Mouse (Mus musculus) kidney, postnatal 0 days (tissue): ENCODE data around the gene Irf2bp1. TPM values are rescaled to one million over a fixed set of nuclear protein-coding genes. Genes with fewer than 3 reads are reported as not detected.

Experiments
- ATAC-seq: fragments of 200-750 bp; cut with Nextera tagmentation; replicated peaks from 2 replicates; pipeline ENCODE4 v1.8.0; 2017; ENCODE audit warnings: low read depth, moderate number of reproducible peaks, moderate TSS enrichment, moderate library complexity; ENCODE audit not compliant: low FRiP score
- DNase-seq: peaks from one replicate; pipeline ENCODE4 v3.0.0-alpha.2; 2016; ENCODE audit warnings: low spot score
- H3K27ac ChIP-seq: fragments of 300-500 bp; sonication (generic); 2 replicates; pipeline ENCODE4 v1.5.1; 2014; ENCODE audit warnings: mild to moderate bottlenecking
- H3K27me3 ChIP-seq: fragments of 300-500 bp; sonication (generic); 2 replicates; pipeline ENCODE4 v1.6.1; 2014; ENCODE audit warnings: low read length, mixed read lengths; ENCODE audit not compliant: insufficient read depth
- H3K36me3 ChIP-seq: fragments of 300-500 bp; sonication (generic); 2 replicates; pipeline ENCODE4 v1.6.1; 2014; ENCODE audit warnings: low read length, mixed read lengths; ENCODE audit not compliant: insufficient read depth
- H3K4me1 ChIP-seq: fragments of 300-500 bp; sonication (generic); replicated peaks from 2 replicates; pipeline ENCODE4 v1.6.1; 2014; ENCODE audit warnings: antibody characterized with exemption, low read length, mixed read lengths; ENCODE audit not compliant: insufficient read depth
- H3K4me2 ChIP-seq: fragments of 300-500 bp; sonication (generic); 2 replicates; pipeline ENCODE4 v1.6.1; 2014; ENCODE audit warnings: mild to moderate bottlenecking, low read length, moderate library complexity, mixed read lengths
- H3K4me3 ChIP-seq: fragments of 300-500 bp; sonication (generic); replicated peaks from 2 replicates; pipeline ENCODE4 v1.5.1; 2014; ENCODE audit warnings: low read depth, low read length
- H3K9ac ChIP-seq: fragments of 300-500 bp; sonication (generic); 2 replicates; pipeline ENCODE4 v1.6.1; 2014; ENCODE audit warnings: low read depth, low read length
- H3K9me3 ChIP-seq: fragments of 300-500 bp; sonication (generic); replicated peaks from 2 replicates; pipeline ENCODE4 v1.6.1; 2016; ENCODE audit warnings: low read length, inconsistent platforms, mixed read lengths
- CTCF ChIP-seq: IDR thresholded peaks from 2 replicates; pipeline ENCODE4 v1.5.1; 2016; ENCODE audit warnings: antibody characterized with exemption, low read depth, mild to moderate bottlenecking, moderate library complexity
- WGBS: fragments of 180-500 bp; shearing (Covaris S2); extraction: QIAGEN DNeasy Blood & Tissue Kit; methylation state at CpG from one replicate; pipeline ENCODE4 v1.1.7; 2014; 5-methylcytosine and 5-hydroxymethylcytosine counted together
- polyA plus RNA-seq: library from polyadenylated mRNA; unstranded; fragments of >200 nt; fragmentation: Nextera tagmentation; extraction: Ambion mirVana; gene quantifications from 2 replicates; pipeline ENCODE4 v1.2.1, GENCODE M21; 2015

The Irf2bp1 gene
- polyA plus RNA-seq, 1 experiment from 2014 or later, result 17.3 TPM

DNA sequence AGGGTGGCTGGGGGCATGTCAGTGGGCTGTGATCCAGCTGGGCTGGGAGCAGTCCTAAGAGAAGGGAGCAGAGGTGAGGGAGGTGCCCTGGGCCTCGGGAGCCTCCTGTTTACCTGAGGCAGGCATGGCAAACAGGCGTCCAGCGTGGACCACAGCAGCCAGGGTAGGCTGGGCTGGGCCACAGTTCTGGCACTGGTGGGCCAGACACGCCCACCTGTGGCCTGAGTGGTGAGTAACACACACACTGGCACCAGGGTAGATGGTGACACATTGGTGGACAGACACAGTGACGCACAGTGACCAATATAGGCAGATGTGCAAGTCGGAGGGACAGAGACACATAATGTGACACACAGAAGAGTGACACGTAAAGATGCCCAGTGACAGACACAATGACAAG lies 6.7 kb downstream of the Irf2bp1 start:
- Histone ChIP-seq H3K27ac (no peak overlapping the region), H3K4me2 (no peak overlapping the region), H3K36me3 (peaks cover 4% of the 10 kb centered on the region; the same call in 1 of the 2 replicates), H3K4me3 (no peak overlapping the region), H3K9ac (no peak overlapping the region), H3K4me1 (peaks cover 18% of the 10 kb centered on the region), H3K27me3 (no peaks in the 10 kb centered on the region), H3K9me3 (no peaks in the 10 kb centered on the region)
- WGBS, result 74% methylated on average over 7 of the region's 7 CpGs
- ATAC-seq (no peak), DNase-seq (no peak)
- TF ChIP-seq CTCF, result no peak

DNA sequence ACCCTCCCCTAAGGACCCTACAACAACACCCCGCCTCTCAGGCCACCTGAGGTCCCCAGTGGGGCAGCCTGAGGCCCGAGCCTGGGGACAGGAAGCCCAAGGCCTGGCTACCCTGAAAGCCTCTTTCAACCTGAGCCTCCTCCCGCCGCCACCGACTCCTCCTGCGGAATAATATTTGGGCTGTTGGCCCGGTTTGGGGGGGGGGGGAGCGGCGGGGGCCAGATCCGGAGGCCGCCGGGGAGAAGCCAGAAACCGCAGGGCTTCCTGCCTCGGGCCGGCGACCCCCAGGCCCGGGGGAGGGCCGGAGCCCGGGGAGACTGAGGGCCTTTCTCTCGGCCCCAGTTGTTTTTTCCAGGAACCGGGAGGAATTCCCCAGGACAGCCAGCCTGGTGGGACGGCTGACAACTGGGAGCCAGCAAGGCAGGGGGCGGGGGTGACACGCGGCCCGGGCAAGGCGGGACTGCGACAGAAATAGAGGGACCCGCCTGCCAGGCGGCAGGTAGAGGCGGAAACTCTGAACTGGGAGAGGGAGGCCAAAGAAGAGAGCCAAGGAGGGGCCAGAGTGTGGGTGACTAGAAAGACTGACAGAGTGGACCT lies 8.3 kb downstream of the Irf2bp1 start:
- ATAC-seq, result peak; percentile 30; the same call in 1 of the 2 replicates
- peak overlapping the region; percentile 66 for H3K4me2 ChIP-seq
- WGBS, result 2% methylated on average over 30 of the region's 31 CpGs
- peak; percentile 63 for DNase-seq
- no peaks in the 10 kb centered on the region for H3K9me3 ChIP-seq
- H3K27ac ChIP-seq, result peak overlapping the region; percentile 82
- peak overlapping the region; percentile 32 for H3K4me3 ChIP-seq
- H3K9ac ChIP-seq, result peak overlapping the region; percentile 75
- no peaks in the 10 kb centered on the region for H3K36me3 ChIP-seq
- no peak for TF ChIP-seq CTCF
- H3K4me1 ChIP-seq, result peaks cover 5% of the 10 kb centered on the region
- no peaks in the 10 kb centered on the region for H3K27me3 ChIP-seq

DNA sequence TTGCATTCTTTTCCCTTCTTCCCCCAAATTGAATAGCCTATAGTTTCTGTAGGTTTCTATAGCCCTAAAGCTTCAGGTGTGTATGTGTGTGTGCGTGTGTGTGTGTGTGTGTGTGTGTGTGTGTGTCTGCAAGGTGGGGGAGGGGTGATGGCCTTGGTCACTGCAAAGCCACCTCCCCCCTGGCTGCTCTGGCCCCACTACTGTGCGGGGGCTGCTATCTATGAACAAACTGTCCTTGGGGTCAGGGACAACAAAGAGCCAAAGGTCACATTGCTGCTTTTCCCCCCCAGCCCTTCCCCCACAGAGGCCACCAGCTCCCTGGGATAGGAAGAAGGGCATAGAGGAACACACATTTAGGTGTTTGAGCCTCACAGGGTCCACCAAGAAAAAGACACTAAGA lies 9.0 kb downstream of the Irf2bp1 start:
- Histone ChIP-seq H3K4me2 (peak overlapping the region; percentile 66), H3K27me3 (no peaks in the 10 kb centered on the region), H3K9me3 (no peaks in the 10 kb centered on the region), H3K4me1 (no peaks in the 10 kb centered on the region; the same call in none of the 2 replicates), H3K4me3 (no peak overlapping the region), H3K27ac (no peak overlapping the region), H3K36me3 (no peaks in the 10 kb centered on the region), H3K9ac (no peak overlapping the region)
- ATAC-seq (no peak), DNase-seq (no peak)
- TF ChIP-seq CTCF, result no peak
- WGBS, result 40% methylated on average over 2 of the region's 2 CpGs

DNA sequence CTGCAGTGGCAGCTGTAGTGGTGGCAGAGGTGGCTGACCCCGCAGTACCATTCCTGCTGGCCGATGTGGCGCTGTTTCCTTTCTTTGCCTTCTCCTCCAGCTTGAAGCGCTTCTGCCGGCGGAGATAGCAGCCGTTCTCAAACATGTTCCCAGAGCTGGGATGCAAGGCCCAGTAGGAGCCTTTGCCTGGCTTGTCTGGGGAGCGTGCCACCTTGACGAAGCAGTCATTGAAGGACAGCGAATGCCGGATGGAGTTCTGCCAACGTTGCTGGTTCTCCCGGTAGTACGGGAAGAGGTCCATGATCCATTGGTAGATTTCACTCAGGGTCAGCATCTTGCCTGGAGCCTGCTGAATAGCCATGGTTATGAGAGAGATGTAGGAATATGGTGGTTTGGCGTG lies 10.6 kb downstream of the Irf2bp1 start:
- TF ChIP-seq CTCF, result peak; percentile 26; the same call in 1 of the 2 replicates

DNA sequence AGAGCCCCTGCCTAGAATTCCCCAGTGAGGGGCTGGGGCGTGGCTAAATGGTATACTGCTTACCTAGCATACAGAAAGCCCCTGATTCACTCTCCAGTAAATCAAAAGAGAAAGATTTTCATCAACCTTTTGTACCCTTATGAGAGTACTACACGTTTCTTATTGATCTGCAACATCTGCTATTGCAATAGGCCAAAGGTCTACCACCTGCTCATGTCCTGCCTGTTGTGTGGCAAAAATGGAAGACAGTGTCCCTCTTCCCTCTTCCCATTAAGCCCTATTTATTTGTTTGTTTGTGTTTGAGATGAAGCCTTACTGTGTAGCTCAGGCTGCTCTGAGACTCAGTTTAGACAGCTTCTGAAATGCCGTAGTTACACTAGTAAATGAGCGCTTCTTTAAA lies 12.2 kb downstream of the Irf2bp1 start:
- no peak overlapping the region for H3K4me2 ChIP-seq
- H3K4me3 ChIP-seq, result no peak overlapping the region
- H3K9me3 ChIP-seq, result no peaks in the 10 kb centered on the region
- 81% methylated on average over 4 of the region's 4 CpGs for WGBS
- no peak for DNase-seq
- H3K36me3 ChIP-seq, result no peaks in the 10 kb centered on the region
- no peaks in the 10 kb centered on the region; the same call in none of the 2 replicates for H3K4me1 ChIP-seq
- TF ChIP-seq CTCF, result no peak
- no peak for ATAC-seq
- H3K9ac ChIP-seq, result no peak overlapping the region
- H3K27ac ChIP-seq, result no peak overlapping the region
- H3K27me3 ChIP-seq, result no peaks in the 10 kb centered on the region

More for the DNA sequence above, 10.6 kb downstream of the Irf2bp1 start:
- H3K9ac ChIP-seq, result no peak overlapping the region
- ATAC-seq (no peak), DNase-seq (no peak)
- no peaks in the 10 kb centered on the region for H3K36me3 ChIP-seq
- H3K9me3 ChIP-seq, result no peaks in the 10 kb centered on the region
- H3K4me1 ChIP-seq, result no peaks in the 10 kb centered on the region; the same call in none of the 2 replicates
- H3K4me3 ChIP-seq, result no peak overlapping the region
- no peaks in the 10 kb centered on the region for H3K27me3 ChIP-seq
- no peak overlapping the region for H3K4me2 ChIP-seq
- 62% methylated on average over 15 of the region's 15 CpGs for WGBS
- H3K27ac ChIP-seq, result no peak overlapping the region

DNA sequence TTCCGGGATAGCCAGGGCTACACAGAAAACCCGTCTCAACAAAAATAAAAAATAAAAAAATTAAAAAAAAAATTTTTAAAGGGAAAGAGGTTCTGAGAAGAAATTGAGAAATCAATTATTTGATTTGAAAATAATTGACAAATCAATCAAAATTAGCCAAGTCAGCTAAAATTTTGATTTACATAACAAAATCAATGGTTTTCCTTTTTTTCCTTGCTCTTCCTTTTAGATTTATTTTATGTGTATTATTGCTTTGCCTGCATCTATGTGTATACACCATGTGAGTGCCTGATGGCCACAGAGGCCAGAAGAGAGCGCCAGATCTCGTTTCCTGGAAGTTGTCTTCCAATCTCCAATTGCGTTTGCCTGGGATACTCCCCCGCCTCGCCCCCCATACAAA lies 14.1 kb downstream of the Irf2bp1 start:
- DNase-seq (no peak), ATAC-seq (no peak)
- no peak overlapping the region for H3K4me3 ChIP-seq
- H3K4me1 ChIP-seq, result no peaks in the 10 kb centered on the region; the same call in 1 of the 2 replicates
- H3K4me2 ChIP-seq, result no peak overlapping the region
- no peak for TF ChIP-seq CTCF
- H3K36me3 ChIP-seq, result no peaks in the 10 kb centered on the region
- peaks cover 8% of the 10 kb centered on the region for H3K27me3 ChIP-seq
- WGBS, result 85% methylated on average over 7 of the region's 7 CpGs
- no peak overlapping the region for H3K27ac ChIP-seq
- no peaks in the 10 kb centered on the region for H3K9me3 ChIP-seq
- no peak overlapping the region for H3K9ac ChIP-seq
